Mouse (Mus musculus) retina, postnatal 1 day (tissue): ENCODE measurements around the gene Myo3b.

Source experiments
- DNase-seq: peaks from one replicate; pipeline ENCODE4 v3.0.0-alpha.2; 2012

The Myo3b gene

DNA sequence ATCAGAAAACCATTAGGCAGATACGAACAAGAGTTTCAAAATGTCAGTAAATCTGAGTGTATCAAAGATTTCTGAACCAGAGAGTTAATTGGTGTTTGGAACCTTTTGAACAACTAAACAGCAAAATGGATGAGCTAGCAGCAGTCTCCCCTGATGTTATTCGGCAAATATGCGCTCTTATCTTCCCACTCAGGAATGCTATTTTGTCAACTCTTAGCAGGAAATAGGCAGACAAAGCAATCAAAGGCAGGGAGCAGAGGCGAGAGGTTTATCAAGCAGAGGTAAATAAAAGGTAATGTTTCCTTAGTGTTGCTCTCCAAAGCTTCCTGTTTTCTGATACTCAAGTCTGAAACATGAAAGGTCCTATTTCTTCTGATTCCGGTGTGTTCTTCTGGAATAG is 252.1 kb downstream of the Myo3b start:
- DNase-seq = no peak

GRCm38 (mm10) chr2:70292776-70293175 is 253.8 kb downstream of the Myo3b start:
- no peak for DNase-seq

GRCm38 (mm10) chr2:70302905-70303304 is 264.0 kb downstream of the Myo3b start:
- DNase-seq = no peak

DNA sequence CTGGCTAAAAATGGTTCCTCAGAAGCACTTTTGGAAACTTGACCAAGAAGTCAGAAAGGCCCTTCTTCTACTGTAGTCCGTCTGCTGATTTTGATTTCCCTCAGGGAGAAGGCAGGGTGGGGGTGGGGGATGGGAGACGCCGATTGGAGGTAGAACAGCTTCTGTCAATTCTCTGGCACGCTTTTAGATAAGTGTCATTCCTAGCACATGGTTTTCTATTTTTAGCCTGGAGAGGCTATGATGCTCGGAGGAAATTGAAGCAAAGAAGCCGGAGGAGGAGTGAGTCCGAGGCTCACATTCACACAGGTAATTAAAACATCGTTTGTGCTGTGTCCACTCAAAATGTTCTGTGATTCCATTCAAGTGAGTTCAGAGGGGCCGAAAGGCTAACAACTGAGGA is 276.2 kb downstream of the Myo3b start:
- DNase-seq = no peak

GRCm38 (mm10) chr2:70315734-70316133 is 276.8 kb downstream of the Myo3b start:
- DNase-seq = no peak

GRCm38 (mm10) chr2:70317850-70318249 is 278.9 kb downstream of the Myo3b start:
- no peak for DNase-seq

GRCm38 (mm10) chr2:70318861-70319555 is 280.1 kb downstream of the Myo3b start:
- no peak for DNase-seq

- no peak for DNase-seq
Measured at GRCm38 (mm10) chr2:70322767-70323166, 283.8 kb downstream of the Myo3b start.

GRCm38 (mm10) chr2:70327602-70328001 is 288.7 kb downstream of the Myo3b start:
- no peak for DNase-seq

GRCm38 (mm10) chr2:70332905-70333304 is 294.0 kb downstream of the Myo3b start:
- no peak for DNase-seq

- DNase-seq = no peak
Measured at GRCm38 (mm10) chr2:70333553-70333952, 294.6 kb downstream of the Myo3b start.

DNA sequence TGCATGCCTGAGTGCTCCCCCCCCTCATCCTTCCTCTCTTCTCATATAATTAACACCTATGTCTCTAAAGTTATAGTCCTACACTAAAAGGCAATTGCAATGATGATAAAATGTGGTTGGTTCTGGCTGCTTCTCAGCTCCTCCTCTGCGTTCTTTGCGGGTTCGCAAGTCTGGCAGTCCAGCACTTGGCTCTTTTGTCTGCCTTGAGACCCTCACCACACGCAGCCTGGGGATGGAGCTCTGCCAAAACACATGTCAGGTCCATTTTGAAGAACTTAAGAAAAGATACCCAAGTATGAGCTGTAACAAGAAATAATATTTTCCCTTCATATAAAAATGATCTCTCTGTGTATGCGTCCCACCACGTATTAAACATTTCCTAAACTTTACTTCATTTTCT is 297.6 kb downstream of the Myo3b start:
- no peak for DNase-seq

GRCm38 (mm10) chr2:70337208-70337611 is 298.3 kb downstream of the Myo3b start:
- DNase-seq = peak; percentile 20

GRCm38 (mm10) chr2:70337869-70338268 is 298.9 kb downstream of the Myo3b start:
- no peak for DNase-seq

DNA sequence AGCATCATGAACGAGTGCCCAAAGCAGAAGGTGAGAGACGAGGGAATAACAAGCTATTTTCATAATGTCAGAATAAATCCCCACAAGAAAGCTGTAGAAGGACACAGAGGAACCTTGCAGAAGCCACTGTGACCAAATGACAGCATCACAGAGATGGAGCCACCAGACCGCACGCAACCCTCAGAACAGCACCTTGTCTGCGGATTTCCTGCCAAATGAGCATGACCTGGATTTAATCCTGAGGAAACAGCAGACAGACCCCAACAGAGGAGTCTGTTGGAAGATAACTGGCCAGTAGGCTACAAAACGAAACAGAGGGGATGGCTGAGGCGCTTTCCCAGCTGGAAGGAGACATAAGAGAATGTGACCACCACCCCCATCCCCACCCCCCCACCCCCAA is 300.1 kb downstream of the Myo3b start:
- DNase-seq = no peak

DNA sequence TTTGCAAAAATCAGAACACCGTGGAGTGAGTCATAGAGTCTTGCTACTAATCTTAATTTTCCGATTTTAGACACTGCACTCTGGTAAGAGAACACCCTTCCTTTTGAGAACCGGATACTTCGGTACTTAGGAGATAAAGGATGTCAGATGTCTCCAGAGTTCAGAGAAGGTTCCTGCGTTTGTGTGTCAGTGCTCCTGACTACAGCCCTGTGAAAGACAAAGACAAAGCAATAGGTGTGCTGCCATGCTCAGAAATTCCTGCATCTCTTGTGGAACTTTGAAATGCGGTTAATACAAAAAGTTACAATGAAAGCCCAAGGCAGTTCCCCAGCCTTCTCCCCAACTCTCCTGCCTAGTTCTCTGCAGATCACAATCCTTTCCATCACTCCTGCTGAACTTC is 300.6 kb downstream of the Myo3b start:
- no peak for DNase-seq

DNA sequence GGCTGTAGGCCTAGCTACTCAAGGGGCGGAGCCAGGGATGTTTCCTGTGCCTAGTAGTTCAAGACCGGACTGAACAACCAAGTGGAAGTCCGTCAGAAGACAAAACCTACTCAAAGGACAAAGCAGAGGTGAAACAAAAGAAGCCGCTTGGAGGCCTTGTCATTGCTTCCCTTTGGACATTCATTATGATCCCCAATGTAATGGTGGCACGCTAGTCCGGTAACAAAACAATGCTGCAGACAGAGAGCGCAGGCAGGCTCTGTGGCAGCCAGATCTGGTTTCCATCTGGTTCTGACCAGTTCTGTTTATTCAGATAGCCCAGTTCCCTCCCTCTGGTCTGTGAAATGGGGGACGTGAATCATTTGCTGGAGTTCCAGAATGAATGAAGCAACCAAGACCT is 301.3 kb downstream of the Myo3b start:
- no peak for DNase-seq

- DNase-seq = no peak
Measured at GRCm38 (mm10) chr2:70345126-70345525, 306.2 kb downstream of the Myo3b start.

DNA sequence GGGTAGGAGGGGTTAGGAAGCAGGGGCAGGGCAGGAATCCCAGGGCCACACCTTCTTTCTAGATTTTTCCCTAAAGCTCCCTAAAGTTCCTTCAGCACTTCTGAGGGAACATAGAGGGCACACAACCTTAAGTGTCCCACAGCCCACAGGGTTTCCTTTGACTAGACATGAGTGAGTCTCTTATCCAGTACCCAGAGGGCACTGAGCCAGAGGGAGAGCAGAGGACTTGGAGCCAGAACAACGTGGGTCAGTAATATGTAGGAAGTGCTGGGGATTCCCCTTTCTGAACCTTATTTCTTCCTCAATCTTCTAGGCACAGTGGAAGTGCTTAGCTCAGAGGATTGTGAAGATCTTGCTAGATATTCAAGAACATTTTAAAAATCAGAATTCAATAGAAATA is 308.6 kb downstream of the Myo3b start:
- no peak for DNase-seq

- no peak for DNase-seq
Measured at GRCm38 (mm10) chr2:70348793-70349553, 310.0 kb downstream of the Myo3b start.

DNA sequence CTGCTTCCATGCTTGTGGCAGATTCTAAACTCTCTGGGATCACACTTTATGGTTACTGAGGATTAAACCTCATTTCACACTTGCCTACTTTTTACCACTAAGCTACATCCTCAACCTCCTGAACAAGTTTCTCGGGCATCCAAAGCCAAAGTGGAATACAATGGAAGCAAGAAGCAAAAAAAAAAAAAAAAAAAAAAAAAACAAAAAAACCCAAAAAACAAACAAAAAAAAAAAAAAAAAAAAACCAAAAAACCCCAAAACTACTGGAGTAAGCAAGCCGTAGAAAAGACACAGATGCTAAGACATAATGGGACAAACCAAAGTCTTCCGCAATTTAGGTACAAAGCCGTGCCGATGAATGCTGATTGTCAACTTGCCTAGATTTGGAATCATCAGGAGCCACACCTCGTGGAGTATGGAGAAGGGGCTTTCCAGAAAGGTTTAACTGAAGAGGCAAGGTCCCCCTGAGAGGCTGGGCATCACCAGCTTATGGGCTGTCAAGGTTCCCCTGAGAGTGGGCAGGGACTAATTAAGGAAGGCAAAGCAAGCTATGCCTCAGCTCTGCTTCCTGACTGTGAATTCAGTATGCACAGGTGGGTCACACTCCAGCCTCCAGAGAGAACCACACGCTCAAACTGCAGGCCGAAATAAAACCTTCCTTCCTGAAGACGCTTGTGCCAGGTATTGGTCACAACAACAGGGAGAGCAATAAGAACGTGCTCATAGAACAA is 313.7 kb downstream of the Myo3b start:
- DNase-seq = no peak

DNA sequence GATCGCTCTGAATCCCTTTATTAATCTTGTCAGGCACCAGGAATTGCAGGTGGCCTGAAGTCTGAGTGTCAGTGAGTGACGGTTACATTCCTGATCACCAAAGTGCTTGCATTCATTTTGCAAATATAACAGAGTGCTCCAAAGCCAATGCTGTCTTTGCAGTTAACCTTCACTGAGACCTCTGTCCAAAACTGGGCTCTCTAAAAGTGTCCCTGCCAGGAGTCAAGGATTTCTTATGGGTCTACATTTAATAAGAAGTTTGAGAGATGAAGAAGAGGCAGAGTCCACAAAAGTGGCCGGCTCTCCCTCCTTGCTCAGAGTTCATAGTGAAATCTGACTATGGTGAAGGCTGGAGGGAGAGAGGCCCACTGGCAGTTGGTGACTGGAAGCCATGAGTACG is 315.1 kb downstream of the Myo3b start:
- DNase-seq = no peak

GRCm38 (mm10) chr2:70355026-70355425 is 316.1 kb downstream of the Myo3b start:
- no peak for DNase-seq

DNA sequence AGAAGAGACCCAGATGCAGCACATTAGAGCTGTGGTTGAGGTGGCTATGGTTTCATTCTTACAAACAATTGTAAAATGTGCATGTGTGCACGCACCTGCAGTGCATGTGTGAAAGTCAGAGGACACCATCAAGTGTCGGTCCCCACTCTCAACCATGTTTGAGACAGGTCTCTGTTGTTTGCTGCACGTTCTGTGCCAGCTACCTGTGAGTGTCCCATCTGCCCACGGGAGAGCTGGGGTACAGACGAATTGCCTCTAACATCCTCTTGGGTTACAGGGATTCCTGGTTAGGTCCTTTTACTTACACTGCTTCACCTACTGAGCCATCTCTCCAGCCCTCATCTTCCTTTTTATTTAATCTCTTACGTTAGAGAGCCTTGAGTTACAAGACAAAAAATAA is 330.5 kb downstream of the Myo3b start:
- DNase-seq = no peak
